Mouse (Mus musculus) layer of hippocampus, postnatal 14 days (tissue): ENCODE data around the gene Kctd20. TPM values are rescaled to one million over a fixed set of nuclear protein-coding genes. Genes with fewer than 3 reads are reported as not detected.

Experiments
- DNase-seq, 2 experiments: peaks; one replicate each; pipeline ENCODE4 v3.0.0; 2021 to 2022; ENCODE audit warnings: low spot score in 2 of 2, mixed read lengths in 1 of 2
- long read RNA-seq, 2 experiments: library from polyadenylated mRNA; stranded (forward); transcript quantifications; one replicate each; pipeline ENCODE4 v2.0.0; 2021
- total RNA-seq, 2 experiments: library from RNA; stranded (reverse); gene quantifications; 2 replicates each; pipeline ENCODE4 v1.2.3; 2021

Kctd20 gene
- total RNA-seq: 10 to 100 TPM; 76.2 to 77.7 TPM
- long read RNA-seq, experiment 1, full-length matches to known transcripts: 91 of 109 reads
- long read RNA-seq, experiment 1, partial matches to known transcripts: 7 of 109 reads
- long read RNA-seq, experiment 1, other reads (novel, unspliced or antisense): 11 of 109 reads
- long read RNA-seq, experiment 2, full-length matches to known transcripts: 101 of 126 reads
- long read RNA-seq, experiment 2, partial matches to known transcripts: 20 of 126 reads
- long read RNA-seq, experiment 2, other reads (novel, unspliced or antisense): 5 of 126 reads

DNA sequence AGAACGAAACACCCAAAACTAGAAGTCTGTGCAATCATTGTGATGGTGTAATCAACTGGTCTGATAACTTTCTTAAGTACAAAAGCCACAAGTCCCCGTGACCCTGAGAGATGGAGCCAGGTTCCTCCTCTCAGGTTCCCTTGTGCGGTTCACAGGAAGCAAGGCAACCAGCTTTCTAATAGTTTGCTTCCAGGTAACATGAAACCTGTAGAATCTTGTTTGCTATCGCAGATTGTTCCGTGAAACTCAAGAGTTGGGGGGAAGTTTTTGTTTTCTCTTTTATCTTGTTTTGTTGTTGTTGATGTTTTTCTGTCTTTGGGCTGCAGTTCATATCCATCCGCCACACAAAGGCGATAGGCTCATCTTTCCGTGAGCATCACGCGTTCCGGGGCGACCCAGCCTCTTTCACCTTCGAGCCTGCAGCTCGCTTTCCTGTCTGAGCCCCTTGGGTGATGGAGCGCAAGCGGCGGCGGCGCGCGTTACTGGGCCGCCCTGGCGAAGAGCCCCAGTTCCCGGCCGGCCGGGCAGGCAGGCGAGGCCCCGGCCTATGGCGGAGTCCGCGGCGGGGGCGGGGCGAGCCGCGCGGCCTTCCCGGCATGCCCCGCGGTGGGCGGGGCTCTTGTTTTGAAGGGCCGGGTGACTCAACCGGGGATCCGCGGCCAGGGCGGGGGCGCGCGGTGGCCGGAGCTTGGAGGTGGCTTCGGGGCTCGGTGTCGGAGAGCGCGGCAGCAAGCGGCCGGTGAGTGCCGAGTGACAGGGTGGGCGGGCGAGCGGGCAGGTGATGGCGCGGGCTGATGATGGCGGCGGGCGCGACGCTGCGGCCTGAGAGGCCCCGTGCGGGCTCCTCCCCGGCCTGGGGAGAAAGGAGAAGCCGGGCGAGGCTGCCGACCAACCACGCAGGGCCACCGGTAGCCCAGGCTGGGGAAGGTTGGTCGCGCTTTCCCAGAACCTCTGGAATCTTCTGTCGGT lies at the start of gene Kctd20:
Gene Kctd20, plus strand, starts transcription at position 120 of the 969 bp plus-strand sequence.
- peak; percentile 90 to 91 for DNase-seq

DNA sequence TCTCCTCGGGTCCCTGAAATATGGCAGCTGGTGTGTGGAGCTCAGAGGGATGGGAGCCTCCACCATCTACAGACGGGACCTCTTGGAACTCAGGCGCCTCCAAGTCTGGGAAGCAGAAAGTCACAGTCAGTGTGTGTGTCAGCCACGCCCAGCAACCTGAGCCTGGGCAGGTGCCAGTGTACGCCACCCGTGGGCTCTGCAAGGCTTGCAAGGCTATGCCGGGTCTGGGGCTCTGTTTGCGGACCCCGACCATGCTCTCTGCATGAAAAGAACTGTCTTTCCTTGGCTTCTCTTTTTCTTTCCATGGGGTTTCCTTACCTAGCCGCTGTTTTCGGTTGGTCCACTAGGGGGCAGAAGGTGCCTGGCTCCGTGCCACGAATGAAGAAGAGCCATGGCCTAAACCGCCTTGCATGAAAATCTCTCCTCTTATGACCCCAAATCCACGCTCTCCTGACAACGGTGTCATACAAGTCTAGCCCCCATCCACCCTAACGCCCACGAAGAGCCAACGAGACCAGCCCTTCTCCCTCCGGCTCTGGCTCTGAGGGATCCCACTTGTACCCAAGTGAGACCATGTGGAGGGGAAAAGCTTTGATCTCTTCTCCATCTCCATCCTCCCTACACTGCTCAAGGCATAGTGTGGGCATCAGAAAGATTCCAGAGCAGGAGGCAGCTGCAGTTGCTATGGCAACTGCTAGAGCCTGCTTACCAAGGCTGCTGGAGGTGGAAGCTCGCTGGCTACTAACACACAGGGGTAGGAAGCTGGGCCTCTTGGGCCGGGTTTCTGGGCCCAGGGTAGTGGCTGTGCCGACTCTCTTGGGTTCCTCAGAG lies 47.0 kb upstream of the Kctd20 start:
- peak; percentile 47 to 54 for DNase-seq

- DNase-seq: no peak
Measured at GRCm38 (mm10) chr17:28905377-28905916, 46.3 kb upstream of the Kctd20 start.

GRCm38 (mm10) chr17:28907959-28908358 lies 43.8 kb upstream of the Kctd20 start:
- peak; percentile 13 to 53 for DNase-seq

DNA sequence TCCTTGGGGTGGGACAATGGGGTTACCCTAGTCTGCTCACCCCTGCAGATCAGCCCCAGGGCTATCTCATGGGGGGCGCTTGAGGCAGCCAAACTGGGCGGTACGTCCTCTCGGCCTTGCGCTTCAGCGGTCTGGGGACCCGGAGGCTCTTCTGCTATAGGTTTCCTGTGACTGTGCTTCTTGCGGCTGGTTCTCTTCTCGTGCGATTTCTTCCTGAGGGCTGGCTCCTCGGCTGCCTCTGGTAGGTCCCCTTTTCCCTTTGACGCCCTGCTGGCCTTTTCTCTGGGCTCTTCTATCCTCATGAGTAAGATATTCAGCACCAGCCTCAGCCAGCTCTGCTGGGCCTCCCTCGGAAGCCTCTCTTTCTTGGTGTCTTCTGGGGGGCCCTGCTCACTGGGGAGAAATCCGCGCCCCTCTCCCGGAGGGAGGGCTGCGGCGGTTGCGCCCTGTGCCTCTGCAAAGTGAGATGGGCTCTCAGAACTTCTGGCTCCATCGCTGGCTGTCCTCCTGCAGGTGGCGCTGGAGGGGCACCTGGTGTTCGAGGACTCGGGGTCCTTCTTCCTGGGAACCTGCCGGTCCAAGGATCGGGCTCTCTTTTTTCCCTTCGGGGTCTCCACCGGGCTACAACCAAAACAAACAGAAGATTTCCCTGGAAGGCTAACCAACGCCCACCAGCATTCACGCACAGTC lies 42.4 kb upstream of the Kctd20 start:
- DNase-seq: peak; percentile 25 to 44

GRCm38 (mm10) chr17:28910139-28910538 lies 41.6 kb upstream of the Kctd20 start:
- no peak for DNase-seq

- no peak for DNase-seq
Measured at GRCm38 (mm10) chr17:28913200-28913599, 38.5 kb upstream of the Kctd20 start.

DNA sequence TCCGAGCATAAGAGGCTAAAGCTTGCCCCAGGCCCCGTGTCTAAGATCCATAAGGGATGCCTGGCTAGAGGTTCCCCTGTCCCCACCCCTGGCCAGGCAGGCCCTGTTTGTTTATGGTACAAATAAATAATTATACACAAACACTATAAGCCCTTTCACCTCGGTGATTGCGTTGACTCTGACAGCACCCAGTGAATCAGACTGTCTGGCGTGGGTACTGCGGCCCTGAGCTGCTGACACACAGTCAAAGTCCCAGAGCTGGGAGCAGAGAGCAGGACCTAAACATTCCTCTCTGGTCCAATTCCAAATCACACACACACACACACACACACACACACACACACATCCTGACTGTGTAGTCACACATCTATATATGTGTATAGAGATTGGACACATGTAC lies 37.8 kb upstream of the Kctd20 start:
- DNase-seq: no peak

GRCm38 (mm10) chr17:28915060-28915628 lies 36.6 kb upstream of the Kctd20 start, which contains the start of gene 4930539E08Rik:
4930539E08Rik (minus strand) TSS chr17:28915324.
- no peak for DNase-seq

DNA sequence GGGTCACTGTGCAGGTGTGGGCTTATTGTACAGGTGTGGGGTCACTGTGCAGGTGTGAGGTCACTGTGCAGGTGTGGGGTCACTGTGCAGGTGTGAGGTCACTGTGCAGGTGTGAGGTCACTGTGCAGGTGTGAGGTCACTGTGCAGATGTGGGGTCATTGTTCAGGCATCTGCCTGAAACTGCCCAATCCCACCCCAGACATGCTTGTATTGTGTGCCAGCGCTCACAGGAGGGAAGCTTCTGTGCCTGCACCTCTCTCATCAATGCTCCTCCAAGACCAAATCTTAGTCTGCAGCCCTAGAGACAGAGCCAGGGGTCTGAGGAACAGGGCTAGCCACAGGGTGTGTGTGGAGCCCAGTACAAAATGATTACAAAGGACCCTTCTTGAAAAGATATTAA lies 35.2 kb upstream of the Kctd20 start:
- no peak for DNase-seq

DNA sequence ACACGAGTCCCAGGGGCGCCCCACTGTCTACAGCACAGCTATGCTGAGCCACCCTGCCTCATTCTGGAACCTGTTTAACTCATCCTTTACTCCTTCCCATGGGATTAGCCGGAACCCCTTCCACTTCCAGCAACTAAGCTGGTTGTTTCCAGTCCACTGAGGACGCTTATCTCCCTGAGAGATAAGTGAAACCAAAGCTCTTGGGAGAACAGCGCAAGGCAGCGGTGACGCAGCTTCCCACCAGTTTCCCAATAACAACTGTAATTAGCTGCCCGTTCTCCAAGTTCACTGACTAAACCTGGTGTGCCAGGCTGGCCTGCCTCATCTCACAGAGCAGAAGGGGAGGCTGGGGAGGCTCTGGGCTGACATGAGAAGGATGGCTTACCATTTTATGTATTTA lies 30.7 kb upstream of the Kctd20 start:
- no peak for DNase-seq

- DNase-seq: no peak
Measured at GRCm38 (mm10) chr17:28922096-28922495, 29.7 kb upstream of the Kctd20 start.

DNA sequence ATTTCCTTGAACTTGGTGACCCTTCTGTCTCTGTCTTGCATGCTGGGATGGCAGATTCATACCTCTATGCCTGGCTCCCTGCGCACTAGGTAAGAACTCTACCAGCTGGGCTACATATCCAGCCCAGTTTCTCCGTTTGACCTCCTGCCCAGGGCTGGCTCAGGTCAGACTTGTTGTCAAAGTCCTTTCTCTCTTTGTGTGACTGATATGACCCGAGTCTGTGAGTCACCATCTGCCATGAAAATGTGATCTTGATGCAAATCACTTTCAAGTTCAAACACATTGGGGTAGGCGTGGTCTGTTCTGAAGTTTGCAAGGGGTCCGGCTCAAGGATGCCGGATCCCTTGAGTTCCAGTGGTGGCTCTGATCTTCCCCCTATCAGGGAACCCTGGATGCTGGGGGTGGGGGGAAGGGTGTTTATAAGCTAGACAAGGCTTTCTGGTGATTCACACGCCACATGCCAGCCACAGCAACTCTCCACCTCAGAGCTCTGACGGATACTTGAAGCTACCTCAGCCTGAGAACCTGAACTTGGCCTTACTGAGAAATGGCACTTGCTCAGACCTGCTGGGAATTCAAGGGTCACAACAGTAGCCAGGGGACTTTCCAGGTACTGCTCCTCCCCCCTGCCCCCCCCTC lies 26.7 kb upstream of the Kctd20 start:
- DNase-seq: no peak

DNA sequence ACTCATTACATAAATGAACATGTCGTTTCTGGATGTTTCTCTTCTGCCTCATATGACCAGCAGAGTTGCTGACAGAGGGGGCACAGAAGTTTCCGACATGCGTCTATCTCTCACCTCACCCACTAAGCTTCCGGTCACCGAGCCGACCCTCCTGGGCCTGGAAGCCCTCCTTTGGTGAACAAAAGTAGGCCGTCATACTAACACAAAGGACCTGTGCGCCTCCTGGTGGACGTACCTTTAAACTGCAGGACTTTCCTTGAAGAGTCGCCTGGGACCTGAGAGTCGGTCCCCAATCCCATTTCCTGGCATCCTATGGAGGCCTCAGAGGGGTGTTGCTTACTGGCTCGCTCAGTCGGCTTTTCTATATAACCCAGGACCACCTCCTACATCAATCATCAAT lies 25.4 kb upstream of the Kctd20 start:
- peak; percentile 77 to 81 for DNase-seq

DNA sequence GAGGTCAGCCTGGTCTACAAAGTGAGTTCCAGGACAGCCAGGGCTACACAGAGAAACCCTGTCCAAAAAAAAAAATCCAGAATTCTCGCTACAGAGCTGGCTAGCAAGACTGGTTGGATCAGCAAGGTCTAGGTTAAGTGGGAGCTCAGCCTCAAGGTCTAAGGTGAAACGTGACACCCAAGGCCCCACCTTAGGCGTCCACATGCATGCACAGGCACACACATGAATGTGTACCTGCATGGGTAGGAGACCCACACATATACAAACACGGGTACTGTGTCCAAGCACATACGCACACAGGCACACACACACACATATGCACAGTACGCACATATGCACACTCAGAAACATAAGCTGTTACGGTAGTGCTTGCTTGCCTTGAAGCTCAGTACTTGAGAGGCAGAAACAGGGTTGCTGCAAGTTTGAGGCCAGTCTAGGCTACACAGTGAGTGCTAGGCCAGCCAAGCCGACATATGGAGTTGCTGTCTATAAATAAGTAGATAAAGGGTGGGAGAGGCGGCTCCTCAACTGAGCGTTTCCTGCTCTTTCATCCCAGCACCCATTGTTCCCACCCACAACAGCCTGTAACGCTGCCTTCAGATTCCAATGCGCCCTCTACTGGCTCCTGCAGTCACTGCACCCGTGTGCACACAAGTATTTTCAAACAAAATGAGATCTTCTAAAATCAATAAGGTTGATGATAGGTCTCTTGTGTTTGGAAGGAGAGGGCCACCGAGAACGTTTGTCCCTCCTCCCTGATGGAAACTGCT lies 24.7 kb upstream of the Kctd20 start:
- DNase-seq: no peak

DNA sequence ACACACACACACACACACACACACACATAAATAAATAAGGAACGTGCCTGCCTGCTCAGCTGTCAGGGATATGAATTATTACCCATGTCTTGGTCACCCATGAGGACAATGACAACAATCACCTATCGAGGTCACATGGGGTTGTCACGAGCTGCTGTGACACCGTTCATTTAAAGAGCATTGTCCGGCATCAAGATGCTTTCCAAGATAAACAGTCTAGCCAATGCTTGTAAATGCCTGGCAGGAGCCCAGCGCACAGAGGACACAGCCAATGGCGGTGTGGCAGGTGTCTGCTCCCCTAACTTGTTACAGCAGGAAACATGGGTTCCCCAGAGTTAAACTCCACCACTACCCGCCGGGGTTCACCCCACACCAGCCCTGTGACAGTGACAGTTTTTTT lies 23.7 kb upstream of the Kctd20 start:
- no peak for DNase-seq

DNA sequence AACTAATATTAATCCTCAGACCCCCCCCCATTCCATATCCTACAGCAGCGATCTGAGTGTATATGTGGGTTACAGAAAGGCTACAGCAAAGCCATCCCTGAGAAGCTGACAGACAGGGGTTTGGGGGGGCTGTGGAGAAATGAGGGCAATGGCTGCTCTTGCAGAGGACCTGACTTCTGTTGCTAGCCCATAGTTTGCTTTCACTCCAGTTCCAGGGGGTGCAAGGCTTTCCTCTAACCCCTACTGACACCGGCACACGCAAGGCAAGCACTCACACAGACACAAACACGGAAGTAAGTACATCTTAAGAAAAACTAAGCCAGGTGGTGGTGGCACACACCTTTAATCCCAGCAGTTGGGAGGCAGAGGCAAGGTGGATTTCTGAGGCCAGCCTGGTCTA lies 22.4 kb upstream of the Kctd20 start:
- DNase-seq: no peak

- DNase-seq: peak; percentile 56 to 67
Measured at GRCm38 (mm10) chr17:28930392-28931074, 21.2 kb upstream of the Kctd20 start.
